Mouse (Mus musculus) left cerebral cortex, postnatal 4 days (tissue): Measurements from ENCODE around the gene Ccdc40. TPM values are rescaled to one million over a fixed set of nuclear protein-coding genes. Genes with fewer than 3 reads are reported as not detected.

Source experiments
- DNase-seq: peaks from one replicate; pipeline ENCODE4 v3.0.0-alpha.2; 2022
- intact Hi-C: fragments of 180-260 bp; cut with DNase I; formaldehyde crosslinking; loops from one replicate; pipeline ENCODE4 v1.15.1; 2025
- total RNA-seq, 2 experiments: library from RNA; stranded (reverse); gene quantifications; 2 replicates each; pipeline ENCODE4 v1.2.3; 2021

Gene Ccdc40
- 1 to 10 TPM; 7.3 to 8.5 TPM for total RNA-seq

- intact Hi-C loops = no loop called here
These were observed at the start of gene Ccdc40, which contains the start of gene Tbc1d16 for GRCm38 (mm10) chr11:119228091-119228781. Gene Ccdc40 (plus strand): TSS chr11:119228572. Gene Tbc1d16 (minus strand): TSS chr11:119228499.

GRCm38 (mm10) chr11:119180824-119181582 lies 47.4 kb upstream of the Ccdc40 start:
- intact Hi-C loops = no loop called here
- DNase-seq = no peak

More at GRCm38 (mm10) chr11:119228091-119228781, at the start of gene Ccdc40, which contains the start of gene Tbc1d16:
- DNase-seq = peak; percentile 76

GRCm38 (mm10) chr11:119181861-119182395 lies 46.4 kb upstream of the Ccdc40 start:
- no peak for DNase-seq
- intact Hi-C loops = no loop called here

GRCm38 (mm10) chr11:119183684-119184310 lies 44.6 kb upstream of the Ccdc40 start:
- intact Hi-C loops = no loop called here
- DNase-seq = no peak

GRCm38 (mm10) chr11:119186381-119186780 lies 42.0 kb upstream of the Ccdc40 start:
- intact Hi-C loops = no loop called here
- no peak for DNase-seq

GRCm38 (mm10) chr11:119186989-119187799 lies 41.2 kb upstream of the Ccdc40 start:
- intact Hi-C loops = no loop called here
- DNase-seq = peak; percentile 87

- no peak for DNase-seq
- intact Hi-C loops = no loop called here
These were observed 40.6 kb upstream of the Ccdc40 start for GRCm38 (mm10) chr11:119187800-119188197.

- DNase-seq = no peak
- intact Hi-C loops = no loop called here
These were observed 40.0 kb upstream of the Ccdc40 start for GRCm38 (mm10) chr11:119188389-119188788.

- intact Hi-C loops = no loop called here
- no peak for DNase-seq
These were observed 39.1 kb upstream of the Ccdc40 start for GRCm38 (mm10) chr11:119189319-119189718.

GRCm38 (mm10) chr11:119190498-119190897 lies 37.9 kb upstream of the Ccdc40 start:
- DNase-seq = peak; percentile 79
- intact Hi-C loops = loop anchor here (10.0 kb wide), 2 partner anchors 106 to 136 kb away; partner anchors contain the start of gene Cbx4

- intact Hi-C loops = loop anchor here (10.0 kb wide), 2 partner anchors 107 to 137 kb away; partner anchors contain the start of gene Cbx4
These were observed 36.7 kb upstream of the Ccdc40 start for GRCm38 (mm10) chr11:119191606-119192081.

GRCm38 (mm10) chr11:119192176-119192575 lies 36.2 kb upstream of the Ccdc40 start:
- DNase-seq = no peak
- intact Hi-C loops = loop anchor here (10.0 kb wide), 2 partner anchors 107 to 137 kb away; partner anchors contain the start of gene Cbx4

More at GRCm38 (mm10) chr11:119191606-119192081, 36.7 kb upstream of the Ccdc40 start:
- no peak for DNase-seq

- no peak for DNase-seq
These were observed 35.8 kb upstream of the Ccdc40 start for GRCm38 (mm10) chr11:119192605-119193004.

GRCm38 (mm10) chr11:119197618-119198563 lies 30.5 kb upstream of the Ccdc40 start:
- intact Hi-C loops = loop anchor here (10.0 kb wide), 2 partner anchors 113 to 143 kb away; partner anchors contain the start of gene Cbx4
- DNase-seq = peak; percentile 66

More at GRCm38 (mm10) chr11:119192605-119193004, 35.8 kb upstream of the Ccdc40 start:
- intact Hi-C loops = loop anchor here (10.0 kb wide), 2 partner anchors 108 to 138 kb away; partner anchors contain the start of gene Cbx4

- intact Hi-C loops = loop anchor here (10.0 kb wide), 2 partner anchors 114 to 144 kb away; partner anchors contain the start of gene Cbx4
- DNase-seq = no peak
These were observed 29.7 kb upstream of the Ccdc40 start for GRCm38 (mm10) chr11:119198564-119199232.

GRCm38 (mm10) chr11:119199233-119199601 lies 29.2 kb upstream of the Ccdc40 start:
- intact Hi-C loops = loop anchor here (10.0 kb wide), 2 partner anchors 114 to 144 kb away; partner anchors contain the start of gene Cbx4
- no peak for DNase-seq

GRCm38 (mm10) chr11:119203423-119203822 lies 24.9 kb upstream of the Ccdc40 start:
- intact Hi-C loops = no loop called here
- no peak for DNase-seq

GRCm38 (mm10) chr11:119205738-119206137 lies 22.6 kb upstream of the Ccdc40 start:
- no peak for DNase-seq
- intact Hi-C loops = no loop called here
